Mouse (Mus musculus) kidney, adult 11 months (tissue): ENCODE measurements around the gene Gp9.
A peak's percentile ranks its signal among the peaks of the same experiment; 100 is the strongest.
"Not testable (repeated sequence)": the region's sequence is repeated elsewhere in the genome, so short reads cannot be mapped to it uniquely, and the experiment has no call there.

Experiments used
- DNase-seq: peaks from one replicate; pipeline ENCODE4 v3.0.0; 2022

Gene Gp9

GRCm38 (mm10) chr6:87750184-87750910 lies 27.5 kb upstream of the Gp9 start:
- DNase-seq: no peak

DNA sequence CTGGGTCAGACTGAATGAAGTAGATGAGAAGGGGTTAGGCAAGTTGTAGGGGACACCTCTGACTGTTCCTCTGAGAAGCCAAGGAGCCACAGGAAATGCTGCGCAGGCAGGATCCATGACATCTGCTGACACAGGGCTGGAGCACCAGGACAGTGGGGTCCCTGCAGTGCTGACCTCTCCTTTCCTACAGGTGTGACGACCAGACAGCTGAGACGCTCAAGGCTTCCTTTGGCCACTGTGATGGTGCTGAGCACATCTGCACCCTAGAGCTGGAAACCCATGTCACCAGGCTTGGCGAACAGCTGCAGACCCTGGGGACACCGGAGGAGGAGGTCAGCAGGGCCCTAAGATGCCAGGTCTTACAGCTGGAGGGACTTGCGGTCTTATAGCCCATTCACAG lies 26.3 kb upstream of the Gp9 start:
- no peak for DNase-seq

DNA sequence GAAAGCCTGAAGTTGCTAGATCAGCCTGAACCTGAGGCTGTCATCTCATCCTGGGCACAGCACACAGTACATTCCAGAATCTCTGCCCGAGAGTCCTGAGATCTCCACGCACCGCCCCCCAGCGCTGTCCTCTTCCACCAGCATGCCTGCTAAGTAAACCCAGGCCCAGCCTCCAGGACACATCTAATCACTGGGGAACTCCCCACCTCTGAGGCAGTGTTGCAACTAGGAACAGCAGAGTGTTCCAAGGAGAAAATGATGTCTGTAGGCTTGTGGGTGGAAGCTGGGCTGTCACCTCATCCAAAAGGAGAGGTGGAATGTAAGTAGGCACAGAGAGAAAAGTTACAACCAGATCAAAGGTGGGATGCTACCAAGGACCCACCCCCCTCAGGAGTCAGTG lies 22.7 kb upstream of the Gp9 start:
- no peak for DNase-seq

DNA sequence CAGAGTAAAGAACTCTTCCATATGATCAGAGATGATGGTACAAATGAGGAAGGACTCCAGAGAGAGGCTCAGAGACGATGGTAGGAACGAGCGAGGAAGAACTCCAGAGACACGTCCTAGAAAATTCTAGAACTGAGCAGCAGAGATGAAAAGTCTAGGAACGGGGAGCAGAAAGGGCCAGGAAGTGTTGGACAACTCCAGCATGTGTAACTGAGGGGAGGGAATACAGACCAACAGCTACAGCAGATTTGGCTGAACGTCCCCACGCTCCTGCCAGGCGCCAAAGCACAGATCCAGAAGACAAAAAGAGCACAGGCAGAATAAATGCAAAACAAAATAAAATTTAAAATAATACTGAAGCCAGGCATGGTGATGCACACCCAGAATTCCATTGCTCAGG lies 21.0 kb upstream of the Gp9 start:
- DNase-seq: no peak

- DNase-seq: peak; percentile 10
Measured at GRCm38 (mm10) chr6:87759404-87759803, 18.5 kb upstream of the Gp9 start.

DNA sequence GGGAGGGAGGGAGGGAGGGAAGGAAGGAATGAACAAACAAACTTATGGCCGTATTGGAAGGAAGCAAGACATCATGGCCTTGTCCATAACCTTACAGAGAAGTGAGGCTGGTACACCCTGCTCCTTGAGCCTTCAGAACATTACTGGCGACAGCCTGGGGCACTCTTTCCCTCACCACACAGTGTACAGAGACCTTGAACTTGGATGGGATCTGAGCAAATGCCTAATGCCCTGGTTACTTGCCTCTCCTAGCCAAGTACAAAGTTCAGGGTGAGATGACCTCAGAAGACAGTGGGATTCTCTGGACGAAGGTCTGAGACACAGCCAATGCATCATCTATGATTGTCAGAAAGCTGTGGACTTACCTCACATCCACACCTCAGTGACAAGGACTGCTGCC lies 18.0 kb upstream of the Gp9 start:
- DNase-seq: peak; percentile 28

- DNase-seq: no peak
Measured at GRCm38 (mm10) chr6:87762161-87762560, 15.7 kb upstream of the Gp9 start.

- no peak for DNase-seq
Measured at GRCm38 (mm10) chr6:87763376-87764280, 14.2 kb upstream of the Gp9 start.

GRCm38 (mm10) chr6:87764296-87764695 lies 13.6 kb upstream of the Gp9 start:
- not testable (repeated sequence) for DNase-seq

DNA sequence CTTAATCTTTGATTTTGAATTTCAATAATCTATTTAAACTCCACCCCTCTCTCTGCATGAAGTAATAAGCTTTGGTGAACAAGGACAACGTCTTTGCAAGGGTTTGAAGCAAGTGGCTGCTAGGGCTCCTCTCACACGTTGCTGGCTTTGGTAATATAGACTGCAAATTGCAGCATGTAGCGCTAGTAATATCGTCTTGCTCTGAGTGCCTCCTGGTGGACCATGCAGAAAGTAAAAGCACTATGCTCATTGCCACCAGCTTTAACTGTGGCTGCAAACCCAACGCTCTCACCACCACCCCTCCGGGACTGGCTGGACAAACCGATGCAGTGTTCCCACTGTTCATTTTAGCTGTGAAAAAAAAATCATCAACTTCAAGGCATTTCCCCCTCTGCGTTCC lies 7.2 kb upstream of the Gp9 start:
- no peak for DNase-seq

DNA sequence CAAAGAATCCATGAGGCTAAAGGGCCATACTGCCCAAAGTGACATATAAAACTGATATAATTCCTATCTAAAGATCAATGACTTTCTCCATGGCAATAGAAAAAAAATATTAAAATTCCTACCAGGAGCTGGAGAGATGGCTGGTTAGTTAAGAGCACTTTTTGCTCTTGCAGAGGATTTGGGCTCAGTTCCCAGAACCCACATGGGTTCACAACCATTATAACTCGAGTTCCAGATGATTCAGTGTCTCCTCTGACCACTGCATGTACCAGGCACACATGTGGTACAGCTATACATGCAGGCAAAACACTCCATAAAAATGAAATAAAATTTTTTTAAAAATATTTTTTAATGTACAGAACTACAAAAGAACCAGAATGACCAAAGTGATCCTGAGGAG lies 3.4 kb upstream of the Gp9 start:
- no peak for DNase-seq

- DNase-seq: no peak
Measured at GRCm38 (mm10) chr6:87774909-87775308, 3.0 kb upstream of the Gp9 start.

DNA sequence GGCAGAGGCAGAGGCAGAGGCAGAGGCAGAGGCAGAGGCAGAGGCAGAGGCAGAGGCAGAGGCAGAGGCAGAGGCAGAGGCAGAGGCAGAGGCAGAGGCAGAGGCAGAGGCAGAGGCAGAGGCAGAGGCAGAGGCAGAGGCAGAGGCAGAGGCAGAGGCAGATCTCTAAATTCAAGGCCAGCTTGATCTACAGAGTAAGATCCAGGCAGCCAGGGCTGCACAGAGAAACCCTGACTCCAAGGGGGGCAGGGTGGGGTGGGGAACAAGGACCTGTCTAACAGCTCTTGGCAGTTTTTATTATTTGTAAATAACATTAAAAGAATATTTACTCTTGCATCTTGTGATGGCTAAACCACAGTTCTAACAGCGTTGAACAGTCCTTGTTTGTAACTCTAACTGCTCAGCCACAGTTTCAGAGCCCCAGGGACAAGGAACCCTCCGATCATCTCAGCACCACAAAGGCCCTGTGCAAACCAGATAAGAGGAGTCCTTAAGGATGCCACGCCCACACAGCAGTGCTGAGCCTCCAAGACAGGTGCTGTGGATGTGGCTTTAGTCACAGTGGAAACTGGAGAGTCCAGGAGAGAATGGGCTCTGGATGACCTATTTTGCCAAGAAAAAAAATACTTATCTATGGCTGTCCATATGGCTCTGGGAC lies 2.2 kb upstream of the Gp9 start:
- no peak for DNase-seq

DNA sequence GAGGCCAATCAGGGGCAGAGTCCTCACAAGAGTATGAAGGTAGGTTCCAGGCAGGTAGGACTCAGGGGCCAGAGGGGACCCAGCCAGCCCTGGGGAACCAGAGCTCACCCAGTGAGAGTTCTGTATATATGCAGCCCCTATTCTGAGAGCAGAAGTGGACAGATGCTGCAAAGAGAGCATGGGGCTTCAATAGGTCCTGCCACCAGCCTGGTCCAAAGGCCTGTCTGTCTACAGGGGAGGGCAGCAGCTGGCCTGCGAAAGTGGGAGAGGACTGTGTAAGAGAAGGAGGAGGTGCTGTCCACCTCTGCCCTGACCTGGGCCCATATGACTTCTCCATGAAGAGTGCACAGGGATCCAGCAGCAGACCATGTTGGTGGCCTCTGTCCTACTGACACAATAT lies 1.2 kb upstream of the Gp9 start:
- no peak for DNase-seq

DNA sequence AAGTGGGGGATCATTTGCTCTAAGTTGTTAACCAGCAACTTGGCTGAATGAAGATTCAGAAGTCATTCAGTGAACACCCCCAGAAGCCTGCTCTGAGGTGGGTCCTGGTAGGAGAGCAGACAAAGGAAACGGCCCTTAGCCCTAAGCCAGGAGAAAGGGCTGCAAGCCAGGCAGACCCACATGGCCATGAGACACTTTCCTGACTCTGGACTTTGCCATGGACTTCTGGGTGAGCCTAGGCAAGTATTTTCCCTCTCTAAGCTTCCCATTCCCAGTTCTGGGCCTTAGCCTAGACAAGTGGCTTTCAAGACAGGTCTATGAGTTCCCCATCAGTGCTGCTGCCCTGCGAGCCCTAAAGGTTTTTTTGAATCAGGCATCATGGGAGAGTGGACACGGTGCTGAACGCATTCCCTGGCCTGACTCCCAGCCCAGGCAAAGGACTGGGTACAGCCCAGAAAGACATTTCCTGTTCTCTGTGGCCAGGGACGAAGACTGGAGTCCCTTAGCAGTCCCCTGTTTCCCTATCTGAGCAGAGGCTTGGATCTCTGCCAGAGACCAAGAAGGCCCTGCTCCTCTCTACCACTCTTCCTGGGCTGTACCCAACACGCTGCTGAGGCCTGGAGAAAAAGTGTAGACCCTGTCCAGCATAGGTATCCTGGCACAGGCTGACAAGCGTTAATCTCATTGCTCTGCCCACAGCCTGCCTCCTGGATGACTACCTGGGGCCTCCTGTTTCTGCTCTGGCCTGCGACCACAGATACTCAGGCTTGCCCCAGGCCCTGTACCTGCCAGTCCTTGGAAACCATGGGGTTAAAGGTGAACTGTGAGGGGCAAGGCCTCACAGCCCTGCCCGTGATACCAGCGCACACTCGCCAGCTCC lies 662 bp downstream of the Gp9 start:
- no peak for DNase-seq

DNA sequence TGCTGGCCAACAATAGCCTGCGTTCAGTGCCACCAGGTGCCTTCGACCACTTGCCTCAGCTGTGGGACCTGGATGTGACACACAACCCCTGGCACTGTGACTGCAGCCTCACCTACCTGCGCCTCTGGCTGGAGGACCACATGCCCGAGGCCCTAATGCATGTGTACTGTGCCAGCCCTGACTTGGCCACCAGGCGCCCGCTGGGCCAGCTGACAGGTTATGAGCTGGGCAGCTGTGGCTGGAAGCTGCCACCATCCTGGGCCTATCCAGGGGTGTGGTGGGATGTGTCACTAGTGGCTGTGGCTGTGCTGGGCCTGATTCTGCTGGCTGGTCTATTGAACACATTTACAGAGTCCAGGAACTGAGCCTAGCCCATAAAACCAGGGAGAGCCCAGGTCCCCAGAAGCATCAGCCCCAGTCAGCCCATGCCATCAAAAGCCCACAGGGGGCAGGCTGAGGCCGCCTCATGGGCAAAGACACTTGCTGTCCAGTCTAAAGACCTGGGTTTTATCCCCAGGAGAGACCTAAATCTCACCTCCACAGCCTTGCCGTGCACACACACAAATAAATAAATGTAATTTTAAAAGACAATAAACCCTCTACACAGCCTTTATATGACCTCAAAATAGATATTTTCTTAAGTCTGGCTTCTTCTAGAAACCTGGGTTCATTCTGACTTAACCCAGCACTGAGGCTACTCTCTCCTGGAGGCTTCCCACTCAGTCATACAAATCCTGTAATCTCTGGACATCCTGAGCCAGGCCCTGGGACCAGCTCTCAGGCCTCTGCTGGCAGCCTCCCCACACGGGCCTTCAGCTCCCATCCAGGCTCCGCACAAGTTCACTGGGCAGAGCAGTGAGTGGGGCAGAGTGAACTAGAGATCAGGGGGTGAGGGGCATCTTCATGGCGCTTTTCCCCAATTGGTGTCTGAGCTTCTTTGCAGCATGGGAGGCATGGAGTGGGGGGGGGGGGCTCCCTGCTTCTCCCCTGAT lies 1.6 kb downstream of the Gp9 start:
- DNase-seq: no peak

DNA sequence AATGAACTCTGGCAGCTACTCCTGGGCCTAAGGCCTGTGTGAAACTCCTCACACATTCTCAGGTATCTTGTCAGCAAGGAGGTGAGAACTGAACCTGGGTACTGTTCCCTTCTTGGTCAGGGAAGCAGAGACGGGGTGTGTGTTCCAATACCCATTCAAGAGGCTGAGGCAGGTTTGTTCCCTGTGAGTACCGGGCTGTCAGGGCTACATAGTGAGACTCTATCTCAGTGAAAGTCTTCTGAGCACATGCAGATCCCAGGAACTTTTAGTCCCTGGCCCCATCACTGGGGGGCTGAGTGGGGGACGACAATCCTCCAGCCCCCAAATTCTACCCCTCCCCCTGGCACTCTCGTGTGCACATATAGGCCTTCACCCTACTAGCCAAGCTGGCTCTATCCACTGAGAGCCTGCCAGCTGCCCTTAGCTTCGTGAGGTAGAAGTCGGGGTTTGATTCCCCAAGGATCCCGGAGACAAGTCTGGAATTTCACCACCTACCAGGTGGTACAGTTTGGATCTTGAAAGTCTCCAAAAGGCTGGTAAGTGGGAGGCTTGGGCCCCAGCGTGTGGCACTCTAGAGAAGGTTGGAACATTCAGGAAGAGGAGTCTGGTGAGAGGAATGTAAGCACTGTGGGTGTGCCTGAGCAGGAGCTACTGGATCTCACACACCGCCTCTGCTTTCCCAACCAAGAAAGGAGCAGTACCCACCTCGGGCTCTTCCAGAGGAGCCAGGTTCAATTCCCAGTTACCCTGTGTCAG lies 2.9 kb downstream of the Gp9 start:
- no peak for DNase-seq

- DNase-seq: no peak
Measured at GRCm38 (mm10) chr6:87784033-87784432, 6.2 kb downstream of the Gp9 start.

GRCm38 (mm10) chr6:87786621-87787020 lies 8.7 kb downstream of the Gp9 start:
- no peak for DNase-seq

GRCm38 (mm10) chr6:87787108-87787890 lies 9.4 kb downstream of the Gp9 start:
- DNase-seq: no peak
